Mouse (Mus musculus) heart, adult 2 months (tissue): ENCODE measurements at regions not wholly inside any gene's neighbourhood (a gene's known extent, or its start where the extent isn't known, plus 50 kb on each side); places are given as distances from the start of the nearest gene placed in this dataset.

ENCODE experiments used
- CTCF ChIP-seq: fragments of 200-600 bp; IDR thresholded peaks from 2 replicates; pipeline ENCODE4 v1.8.1; 2022; ENCODE audit warnings: antibody characterized with exemption, mild to moderate bottlenecking, moderate library complexity
- EP300 ChIP-seq: fragments of 200-500 bp; IDR thresholded peaks from 2 replicates; pipeline ENCODE4 v1.6.1; 2011; ENCODE audit warnings: low read depth, low read length, control low read depth; ENCODE audit not compliant: insufficient read depth
- POLR2A ChIP-seq: fragments of 200-500 bp; IDR thresholded peaks from 2 replicates; pipeline ENCODE4 v1.6.1; 2011; ENCODE audit warnings: mild to moderate bottlenecking, low read depth, low read length, control low read depth; ENCODE audit not compliant: insufficient read depth

DNA sequence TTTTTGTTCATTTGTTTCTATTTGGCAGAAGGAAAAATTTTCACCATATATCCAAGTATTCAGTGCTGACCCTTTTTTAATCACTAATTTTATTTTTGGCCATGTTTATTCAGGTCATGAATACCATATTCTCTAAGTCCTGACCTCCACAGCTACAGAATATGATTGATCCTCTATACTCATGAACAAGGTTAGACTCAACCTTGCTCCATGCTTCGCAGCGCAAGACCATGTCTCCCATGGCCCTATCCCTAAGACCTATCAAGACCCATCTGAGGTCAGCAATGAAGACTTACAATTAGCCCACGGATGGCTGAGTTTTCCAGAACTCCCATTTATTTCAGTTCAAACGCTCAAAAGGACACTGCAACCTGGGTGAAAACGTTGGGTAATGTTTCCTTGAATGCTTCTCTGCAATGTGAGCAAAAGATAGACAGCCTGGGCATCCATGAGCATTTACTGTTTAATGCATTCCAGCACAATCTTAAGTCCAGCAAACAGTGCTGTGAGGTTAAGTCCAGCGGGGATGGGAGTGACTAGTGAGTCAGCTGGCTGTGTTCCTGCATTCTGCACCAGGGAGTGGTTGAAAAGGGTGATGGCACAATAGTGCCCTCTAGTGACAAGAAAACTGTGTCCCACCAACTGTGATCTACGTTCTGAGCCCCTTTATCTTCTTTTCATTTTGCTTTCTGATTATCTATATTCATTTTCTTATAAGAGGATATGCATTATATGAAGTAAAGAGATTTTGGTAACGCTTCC is 208.0 kb upstream of the Car10 start:
- TF ChIP-seq POLR2A = no peak
- no peak for TF ChIP-seq EP300
- TF ChIP-seq CTCF = peak; percentile 44
